ENCODE assay signal across 11 mouse cellular contexts in the genomic region with DNA sequence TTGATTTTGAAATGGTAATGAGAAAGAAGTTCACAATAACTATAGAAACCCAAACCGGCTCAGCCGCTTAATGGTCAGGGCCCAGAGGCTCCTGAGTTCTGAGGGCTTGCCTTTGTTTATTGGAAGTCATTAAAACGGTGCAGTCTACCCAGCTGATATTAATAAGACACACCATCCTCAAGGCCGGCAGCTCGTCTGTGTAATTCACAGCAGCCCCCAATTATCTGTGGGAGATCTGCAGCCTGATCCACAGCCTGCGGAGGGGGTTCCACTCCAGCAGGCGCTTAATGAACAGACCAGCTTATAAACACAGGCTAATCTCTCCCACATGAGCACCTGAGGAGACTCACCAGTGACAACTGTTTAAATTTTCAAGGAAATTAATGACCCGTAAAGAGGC.
A peak's percentile ranks its signal among the peaks of the same experiment; 100 is the strongest.
DNase-seq lines count a peak whose midpoint lies in the region; ATAC-seq and TF ChIP-seq lines count a peak whose summit lies in the region.
"Had no signal": no experiment of that assay in that cellular context is flagged by ENCODE, and none has a peak within 500 bp of the region (broad histone marks: within the 10 kb centered on the region; RNA-seq: fewer than 3 reads in every experiment).

No protein-coding gene starts in this region.

- no peak overlapping the region for H3K4me3 ChIP-seq in neural tube, embryonic 11.5 days (ENCODE audit: low read depth, low read length)
- no peak overlapping the region for H3K4me3 ChIP-seq in limb, embryonic 14.5 days (replicated peaks; ENCODE audit: low read length)
- H3K4me3 ChIP-seq: liver, embryonic 15.5 days had no signal

- H3K4me1 ChIP-seq in neural tube, embryonic 11.5 days (ENCODE audit: control insufficient read depth, insufficient read depth, low read length): no peaks in the 10 kb centered on the region
- peaks cover 14% of the 10 kb centered on the region for H3K4me1 ChIP-seq in limb, embryonic 14.5 days (ENCODE audit: control insufficient read depth, insufficient read depth, low read length)
- H3K4me1 ChIP-seq: liver, embryonic 15.5 days had no signal

- H3K27ac ChIP-seq in neural tube, embryonic 11.5 days (ENCODE audit: low read depth, low read length): no peak overlapping the region
- no peak overlapping the region for H3K27ac ChIP-seq in limb, embryonic 14.5 days (replicated peaks; ENCODE audit: low read depth, low read length)
- H3K27ac ChIP-seq: liver, embryonic 15.5 days had no signal

- WGBS in neural tube, embryonic 11.5 days: 34% methylated on average over 8 of the region's 8 CpGs
- WGBS in limb, embryonic 14.5 days: 15% methylated on average over 8 of the region's 8 CpGs

- no peaks in the 10 kb centered on the region for H3K9me3 ChIP-seq in neural tube, embryonic 11.5 days (ENCODE audit: control insufficient read depth, low read length)
- no peaks in the 10 kb centered on the region for H3K9me3 ChIP-seq in limb, embryonic 14.5 days (ENCODE audit: control insufficient read depth, low read length)
- H3K9me3 ChIP-seq: liver, embryonic 15.5 days had no signal

- no peak for TF ChIP-seq POLR2A in limb, embryonic 14.5 days (IDR thresholded peaks at IDR 0.05; ENCODE audit: borderline replicate concordance, extremely low read depth, insufficient read depth, insufficient read length)

- no peak overlapping the region for H3K9ac ChIP-seq in neural tube, embryonic 11.5 days (ENCODE audit: low read length)
- H3K9ac ChIP-seq in limb, embryonic 14.5 days (ENCODE audit: low read depth, low read length, severe bottlenecking): no peak overlapping the region
- H3K9ac ChIP-seq: liver, embryonic 15.5 days had no signal

- H3K36me3 ChIP-seq in neural tube, embryonic 11.5 days (ENCODE audit: control insufficient read depth, insufficient read depth, low read length): no peaks in the 10 kb centered on the region
- no peaks in the 10 kb centered on the region for H3K36me3 ChIP-seq in limb, embryonic 14.5 days (ENCODE audit: control insufficient read depth, insufficient read depth, low read length)
- H3K36me3 ChIP-seq: liver, embryonic 15.5 days had no signal

- ATAC-seq in neural tube, embryonic 11.5 days (ENCODE audit: insufficient read depth, low FRiP score, low TSS enrichment): peak; percentile 73
- ATAC-seq in limb, embryonic 14.5 days (ENCODE audit: low FRiP score, low read depth): peak; percentile 69

- H3K27me3 ChIP-seq in neural tube, embryonic 11.5 days (ENCODE audit: control insufficient read depth, insufficient read depth, low read length): no peaks in the 10 kb centered on the region
- no peaks in the 10 kb centered on the region for H3K27me3 ChIP-seq in limb, embryonic 14.5 days (ENCODE audit: control insufficient read depth, insufficient read depth, low read length)
- H3K27me3 ChIP-seq: CH12.LX; liver, embryonic 15.5 days had no signal

- DNase-seq in neural tube, embryonic 11.5 days (ENCODE audit: low spot score): no peak
- no peak for DNase-seq in neural tube, embryonic 10.5 days (ENCODE audit: extremely low spot score, low spot score)
- peak; percentile 79 for DNase-seq in forelimb bud, embryonic 11.5 days (ENCODE audit: low read depth, low spot score)
- peak; percentile 12 for DNase-seq in limb, embryonic 14.5 days (ENCODE audit: low spot score)
- peak; percentile 79 for DNase-seq in retina, postnatal 1 day
- no peak for DNase-seq in spleen, postnatal 4 days (ENCODE audit: low spot score in 2 of 2)
- DNase-seq in left cerebral cortex, adult 11 months (ENCODE audit: low spot score): no peak
- no peak for DNase-seq in cerebellum, adult 18-20 months
- DNase-seq: thymus, adult 18-20 months had no signal

- no peak overlapping the region for H3K4me2 ChIP-seq in neural tube, embryonic 11.5 days (ENCODE audit: low read depth)
- H3K4me2 ChIP-seq in limb, embryonic 14.5 days (replicated peaks; ENCODE audit: low read depth, low read length, severe bottlenecking): no peak overlapping the region; the same call in 1 of the 2 replicates
- H3K4me2 ChIP-seq: liver, embryonic 15.5 days had no signal

Comparison
In these comparisons a context has a peak if more than half of its experiments do, and no peak if none do; other contexts are left out.
1. DNase-seq: peak in forelimb bud, embryonic 11.5 days (single experiment), limb, embryonic 14.5 days (single experiment) and retina, postnatal 1 day (single experiment); none in neural tube, embryonic 11.5 days (single experiment), neural tube, embryonic 10.5 days (single experiment), spleen, postnatal 4 days (0 of 2), left cerebral cortex, adult 11 months (single experiment) and cerebellum, adult 18-20 months (0 of 2).